Mouse (Mus musculus) lung, adult 2 months (tissue): Measurements from ENCODE around the gene Lcn2.

Experiments used
- CTCF ChIP-seq: fragments of 200-500 bp; IDR thresholded peaks from 2 replicates; pipeline ENCODE4 v1.5.1; 2011; ENCODE audit warnings: mild to moderate bottlenecking, low read length, control low read depth; ENCODE audit not compliant: insufficient read depth
- POLR2A ChIP-seq: fragments of 200-500 bp; IDR thresholded peaks from 2 replicates; pipeline ENCODE4 v1.6.1; 2011; ENCODE audit warnings: low read depth, mild to moderate bottlenecking, control low read depth, low read length, borderline replicate concordance; ENCODE audit errors: extremely low read depth

GRCm38 (mm10) chr2:32427720-32428119 lies 39.7 kb upstream of the Lcn2 start:
- TF ChIP-seq POLR2A: no peak
- no peak for TF ChIP-seq CTCF
